Mouse (Mus musculus) CH12F3 (cell line): ENCODE results near the gene Ret.

Experiments used
- in situ Hi-C: fragments of 300-500 bp; cut with MboI; formaldehyde crosslinking; loops from 2 replicates; pipeline ENCODE4 v1.14.3; 2020; ENCODE audit warnings: low sequenced_read_pairs

Gene Ret

DNA sequence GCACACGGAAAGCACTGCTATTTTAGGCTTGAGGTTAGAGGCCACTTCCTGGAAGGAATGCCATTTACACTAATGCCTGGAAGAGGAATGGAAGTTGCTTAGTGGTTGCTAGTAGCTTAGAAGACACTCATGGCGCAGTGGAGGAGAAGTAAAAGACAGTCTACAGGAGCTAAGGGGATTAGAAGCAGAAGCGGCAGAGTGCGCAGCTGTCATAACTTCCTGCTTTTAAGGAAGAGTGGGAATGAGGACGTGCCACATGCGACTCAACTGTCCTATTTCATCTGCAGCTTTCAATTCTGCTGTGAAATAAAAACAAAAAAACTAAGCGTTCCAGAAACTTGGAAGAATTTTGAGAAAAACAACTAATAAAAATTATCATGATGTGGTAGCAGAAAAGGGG is 70.3 kb downstream of the Ret start:
- in situ Hi-C loops: no loop called here

DNA sequence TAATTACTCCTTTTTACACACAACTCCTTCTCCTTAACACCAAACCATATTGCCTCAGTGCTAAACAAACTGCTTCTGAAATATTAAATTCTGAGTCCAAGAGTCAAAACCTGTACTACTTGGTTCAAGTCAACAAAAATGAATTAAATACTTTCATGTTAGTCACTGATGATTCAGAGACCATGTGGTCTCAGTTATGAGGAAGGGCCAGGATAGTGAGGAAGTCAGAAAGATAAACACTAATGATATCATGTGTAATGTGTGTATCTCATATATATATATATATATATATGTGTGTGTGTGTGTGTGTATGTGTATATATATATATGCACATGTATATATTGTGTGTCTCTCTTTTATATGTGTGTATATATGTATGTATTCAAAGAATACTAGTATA is 70.9 kb downstream of the Ret start:
- in situ Hi-C loops: no loop called here

DNA sequence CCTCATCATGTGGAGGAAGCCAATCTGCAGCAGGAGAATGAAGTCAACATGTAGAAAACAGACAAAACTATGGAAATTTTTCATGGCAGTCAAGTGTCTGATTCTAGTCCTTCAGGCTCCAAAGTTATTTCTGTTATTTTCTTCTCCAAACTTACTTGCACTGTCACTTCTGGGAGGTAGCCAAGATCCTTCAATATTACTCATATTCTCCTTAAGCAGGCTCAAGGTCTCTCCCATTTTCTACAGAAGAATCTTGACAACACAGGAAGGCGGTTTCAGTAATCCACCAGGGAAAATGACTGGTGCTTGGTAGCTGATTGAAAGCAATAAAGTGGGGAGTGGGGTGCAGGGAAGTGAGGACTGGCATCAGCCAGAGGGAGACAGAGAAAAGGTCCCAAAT is 74.8 kb downstream of the Ret start:
- in situ Hi-C loops: no loop called here

- in situ Hi-C loops: no loop called here
These were observed 85.7 kb downstream of the Ret start for GRCm38 (mm10) chr6:118111810-118112209.
